Mouse (Mus musculus): ENCODE data around the gene Plaur. TPM values are rescaled to one million over a fixed set of nuclear protein-coding genes. Genes with fewer than 3 reads are reported as not detected.

Gene Plaur
- not detected for polyA plus RNA-seq (2014; fragmentation: Illumina TruSeq; extraction: RNeasy Lipid Tissue Mini Kit (QIAGEN cat#74804); ENCODE audit: low read depth, low replicate concordance)

GRCm38 (mm10) chr7:24462388-24463319 is at the start of gene Plaur:
Gene Plaur (plus strand): TSS chr7:24462484.

GRCm38 (mm10) chr7:24451855-24452311 is 10.4 kb upstream of the Plaur start, which contains the start of gene Irgc1:
Gene Irgc1 (minus strand): TSS chr7:24452297.

GRCm38 (mm10) chr7:24481474-24482207 is 19.4 kb downstream of the Plaur start, which contains the start of gene Cadm4:
Gene Cadm4 (plus strand): TSS chr7:24482023.

GRCm38 (mm10) chr7:24506838-24507725 is 44.8 kb downstream of the Plaur start, which contains the start of gene Zfp428:
Gene Zfp428 (plus strand): TSS chr7:24507006.

GRCm38 (mm10) chr7:24512355-24512754 is 50.1 kb downstream of the Plaur start, which contains the start of gene AC161166.1:
Gene AC161166.1 (minus strand): TSS chr7:24512455.

Other genes with a start within 250 kb of the Plaur start
- gene Zfp109, start 224.9 kb upstream of the Plaur start, polyA plus RNA-seq (2014; fragmentation: Illumina TruSeq; extraction: RNeasy Lipid Tissue Mini Kit (QIAGEN cat#74804); ENCODE audit: low read depth, low replicate concordance): 0.70 TPM
- 0.77 TPM for gene Zfp108, start 207.7 kb upstream of the Plaur start, polyA plus RNA-seq (2014; fragmentation: Illumina TruSeq; extraction: RNeasy Lipid Tissue Mini Kit (QIAGEN cat#74804); ENCODE audit: low read depth, low replicate concordance)
- gene Zfp93, start 192.1 kb upstream of the Plaur start, polyA plus RNA-seq (2014; fragmentation: Illumina TruSeq; extraction: RNeasy Lipid Tissue Mini Kit (QIAGEN cat#74804); ENCODE audit: low read depth, low replicate concordance): 6.5 TPM
- 8.8 TPM for gene Zfp61, start 161.3 kb upstream of the Plaur start, polyA plus RNA-seq (2014; fragmentation: Illumina TruSeq; extraction: RNeasy Lipid Tissue Mini Kit (QIAGEN cat#74804); ENCODE audit: low read depth, low replicate concordance)
- gene Zfp94, start 145.8 kb upstream of the Plaur start, polyA plus RNA-seq (2014; fragmentation: Illumina TruSeq; extraction: RNeasy Lipid Tissue Mini Kit (QIAGEN cat#74804); ENCODE audit: low read depth, low replicate concordance): 3.2 TPM
- gene Tescl, start 128.5 kb upstream of the Plaur start, polyA plus RNA-seq (2014; fragmentation: Illumina TruSeq; extraction: RNeasy Lipid Tissue Mini Kit (QIAGEN cat#74804); ENCODE audit: low read depth, low replicate concordance): 0.36 TPM
- 0.41 TPM for gene Lypd5, start 113.3 kb upstream of the Plaur start, polyA plus RNA-seq (2014; fragmentation: Illumina TruSeq; extraction: RNeasy Lipid Tissue Mini Kit (QIAGEN cat#74804); ENCODE audit: low read depth, low replicate concordance)
- gene Kcnn4, start 92.2 kb upstream of the Plaur start, polyA plus RNA-seq (2014; fragmentation: Illumina TruSeq; extraction: RNeasy Lipid Tissue Mini Kit (QIAGEN cat#74804); ENCODE audit: low read depth, low replicate concordance): not detected
- 6.5 TPM for gene Smg9, start 62.9 kb upstream of the Plaur start, polyA plus RNA-seq (2014; fragmentation: Illumina TruSeq; extraction: RNeasy Lipid Tissue Mini Kit (QIAGEN cat#74804); ENCODE audit: low read depth, low replicate concordance)
- 1.1 TPM for gene Irgc1, start 10.2 kb upstream of the Plaur start, polyA plus RNA-seq (2014; fragmentation: Illumina TruSeq; extraction: RNeasy Lipid Tissue Mini Kit (QIAGEN cat#74804); ENCODE audit: low read depth, low replicate concordance)
- gene Cadm4, start 19.5 kb downstream of the Plaur start, polyA plus RNA-seq (2014; fragmentation: Illumina TruSeq; extraction: RNeasy Lipid Tissue Mini Kit (QIAGEN cat#74804); ENCODE audit: low read depth, low replicate concordance): not detected
- 0.60 TPM for gene Zfp428, start 44.5 kb downstream of the Plaur start, polyA plus RNA-seq (2014; fragmentation: Illumina TruSeq; extraction: RNeasy Lipid Tissue Mini Kit (QIAGEN cat#74804); ENCODE audit: low read depth, low replicate concordance)
- 9.5 TPM for gene AC161166.1, start 50.0 kb downstream of the Plaur start, polyA plus RNA-seq (2014; fragmentation: Illumina TruSeq; extraction: RNeasy Lipid Tissue Mini Kit (QIAGEN cat#74804); ENCODE audit: low read depth, low replicate concordance)
- 1.2 TPM for gene Irgq, start 68.2 kb downstream of the Plaur start, polyA plus RNA-seq (2014; fragmentation: Illumina TruSeq; extraction: RNeasy Lipid Tissue Mini Kit (QIAGEN cat#74804); ENCODE audit: low read depth, low replicate concordance)
- gene Pinlyp, start 83.6 kb downstream of the Plaur start, polyA plus RNA-seq (2014; fragmentation: Illumina TruSeq; extraction: RNeasy Lipid Tissue Mini Kit (QIAGEN cat#74804); ENCODE audit: low read depth, low replicate concordance): not detected
- gene Xrcc1, start 83.8 kb downstream of the Plaur start, polyA plus RNA-seq (2014; fragmentation: Illumina TruSeq; extraction: RNeasy Lipid Tissue Mini Kit (QIAGEN cat#74804); ENCODE audit: low read depth, low replicate concordance): 2.1 TPM
- gene Ethe1, start 125.1 kb downstream of the Plaur start, polyA plus RNA-seq (2014; fragmentation: Illumina TruSeq; extraction: RNeasy Lipid Tissue Mini Kit (QIAGEN cat#74804); ENCODE audit: low read depth, low replicate concordance): not detected
- gene Zfp575, start 125.2 kb downstream of the Plaur start, polyA plus RNA-seq (2014; fragmentation: Illumina TruSeq; extraction: RNeasy Lipid Tissue Mini Kit (QIAGEN cat#74804); ENCODE audit: low read depth, low replicate concordance): not detected
- gene Phldb3, start 148.3 kb downstream of the Plaur start, polyA plus RNA-seq (2014; fragmentation: Illumina TruSeq; extraction: RNeasy Lipid Tissue Mini Kit (QIAGEN cat#74804); ENCODE audit: low read depth, low replicate concordance): not detected
- gene Lypd3, start 174.1 kb downstream of the Plaur start, polyA plus RNA-seq (2014; fragmentation: Illumina TruSeq; extraction: RNeasy Lipid Tissue Mini Kit (QIAGEN cat#74804); ENCODE audit: low read depth, low replicate concordance): not detected
- gene Tex101, start 214.2 kb downstream of the Plaur start, polyA plus RNA-seq (2014; fragmentation: Illumina TruSeq; extraction: RNeasy Lipid Tissue Mini Kit (QIAGEN cat#74804); ENCODE audit: low read depth, low replicate concordance): 85.9 TPM
- gene BC049730, start 246.8 kb downstream of the Plaur start, polyA plus RNA-seq (2014; fragmentation: Illumina TruSeq; extraction: RNeasy Lipid Tissue Mini Kit (QIAGEN cat#74804); ENCODE audit: low read depth, low replicate concordance): 132 TPM